Mouse (Mus musculus) ovary, postnatal 14 days (tissue): Measurements from ENCODE around the gene Picalm.
"Not testable (repeated sequence)": the region's sequence is repeated elsewhere in the genome, so short reads cannot be mapped to it uniquely, and the experiment has no call there.

Experiments used
- DNase-seq: peaks from one replicate; pipeline ENCODE4 v3.0.0; 2022; ENCODE audit warnings: low spot score

Picalm gene

DNA sequence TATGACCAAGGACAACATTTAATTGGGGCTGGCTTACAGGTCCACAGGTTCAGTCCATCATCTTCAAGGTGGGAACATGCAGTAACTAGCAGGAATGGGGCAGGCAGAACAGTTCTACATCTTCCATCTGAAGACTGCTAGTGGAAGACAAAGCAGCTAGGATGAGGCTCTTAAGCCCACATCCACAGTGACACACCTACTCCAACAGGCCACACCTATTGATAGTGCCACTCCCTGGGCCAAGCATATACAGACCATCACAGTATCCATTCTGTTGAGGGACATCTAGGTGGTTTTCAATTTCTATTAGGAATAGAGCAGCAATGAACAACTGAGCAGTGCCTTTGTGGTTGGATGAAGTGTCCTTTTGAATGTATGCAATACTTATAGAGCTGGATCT is 80.9 kb downstream of the Picalm start:
- no peak for DNase-seq

DNA sequence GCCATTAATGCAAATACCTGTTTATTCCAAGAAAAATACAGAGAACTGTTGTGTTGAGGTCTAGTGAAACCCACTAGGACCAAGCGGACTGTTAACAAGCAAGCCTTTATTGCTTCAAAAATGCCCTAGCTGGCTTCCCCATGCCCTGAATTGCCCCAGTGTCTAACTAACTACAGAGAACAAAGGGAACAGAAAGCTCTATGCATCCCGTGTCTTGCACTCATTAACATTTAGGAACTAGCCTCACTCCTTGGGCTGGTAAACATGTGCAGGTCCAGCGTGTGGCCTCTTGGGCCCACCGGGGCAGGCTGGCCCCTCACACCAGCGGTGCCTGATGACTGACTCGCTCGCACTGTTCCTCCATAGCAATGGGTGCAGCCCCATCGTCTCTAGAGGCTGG is 86.5 kb downstream of the Picalm start:
- DNase-seq, result no peak

DNA sequence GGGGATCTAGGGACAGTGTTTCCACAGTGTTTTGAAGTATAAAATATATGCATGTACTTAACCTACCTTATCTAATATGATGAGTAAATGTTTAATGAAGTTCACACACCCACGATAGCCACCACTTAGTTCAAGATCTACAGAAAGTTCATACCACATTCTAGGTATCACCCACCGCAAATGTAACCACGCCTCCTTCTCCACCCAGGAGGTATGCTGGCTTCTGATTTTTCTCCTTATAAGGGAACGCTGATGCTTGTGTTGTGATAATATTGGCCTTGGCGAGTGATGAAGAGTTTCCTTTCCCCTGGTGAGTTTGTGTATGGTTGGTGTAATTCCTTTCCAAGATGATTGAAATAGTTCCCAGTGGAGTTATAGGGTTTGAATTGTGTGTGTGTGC is 88.1 kb downstream of the Picalm start:
- DNase-seq, result no peak

DNA sequence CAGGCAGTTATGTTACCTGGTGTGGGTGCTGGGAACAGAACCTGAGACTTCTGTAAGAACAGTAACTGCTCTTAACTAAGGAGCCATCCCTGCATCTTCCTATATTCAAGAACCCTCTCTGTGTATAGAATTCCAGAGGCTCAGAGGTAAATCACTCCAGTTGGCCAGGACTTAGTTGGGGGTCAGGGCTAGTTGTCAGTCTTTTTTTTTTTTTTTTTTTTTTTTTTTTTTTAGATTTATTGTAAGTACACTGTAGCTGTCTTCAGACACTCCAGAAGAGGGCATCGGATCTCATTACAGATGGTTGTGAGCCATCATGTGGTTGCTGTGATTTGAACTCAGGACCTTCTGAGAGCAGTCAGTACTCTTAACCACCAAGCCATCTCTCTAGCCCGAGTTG is 91.5 kb downstream of the Picalm start:
- no peak for DNase-seq

DNA sequence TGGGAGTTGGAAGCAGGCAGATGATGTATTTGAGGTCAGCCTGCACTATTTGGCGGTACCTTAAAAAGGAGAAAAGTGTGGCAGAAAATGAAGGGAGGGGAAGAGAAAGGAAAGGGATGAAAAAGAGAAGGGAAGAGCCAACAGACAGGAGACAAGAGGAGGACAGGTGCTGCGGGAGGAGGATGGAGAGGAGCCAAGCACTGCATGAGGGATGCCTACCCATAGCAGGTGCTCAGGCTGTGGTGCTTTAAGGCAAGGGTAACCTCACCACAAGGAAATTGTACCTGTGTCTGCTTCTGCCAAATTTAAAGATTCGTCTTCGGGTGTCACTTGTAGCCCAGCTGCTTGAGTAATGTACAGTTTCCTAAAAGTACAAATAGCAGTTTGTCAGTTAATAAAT is 98.1 kb downstream of the Picalm start:
- no peak for DNase-seq

DNA sequence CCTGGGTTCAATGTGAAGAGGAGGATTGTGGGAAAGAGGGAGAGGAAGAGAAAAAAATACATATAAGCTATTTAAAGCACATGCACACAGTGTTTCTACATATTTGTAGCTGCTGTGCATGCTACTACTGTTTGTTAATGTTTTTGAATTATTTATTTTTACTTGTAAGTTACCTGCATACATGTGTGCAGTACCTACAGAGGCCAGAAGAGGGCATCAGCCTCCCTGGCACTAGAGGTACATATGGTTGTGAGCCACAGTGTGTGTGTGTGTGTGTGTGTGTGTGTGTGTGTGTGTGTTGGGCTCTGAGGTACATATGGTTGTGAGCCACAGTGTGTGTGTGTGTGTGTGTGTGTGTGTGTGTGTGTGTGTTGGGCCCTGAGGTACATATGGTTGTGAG is 98.9 kb downstream of the Picalm start:
- DNase-seq, result not testable (repeated sequence)

DNA sequence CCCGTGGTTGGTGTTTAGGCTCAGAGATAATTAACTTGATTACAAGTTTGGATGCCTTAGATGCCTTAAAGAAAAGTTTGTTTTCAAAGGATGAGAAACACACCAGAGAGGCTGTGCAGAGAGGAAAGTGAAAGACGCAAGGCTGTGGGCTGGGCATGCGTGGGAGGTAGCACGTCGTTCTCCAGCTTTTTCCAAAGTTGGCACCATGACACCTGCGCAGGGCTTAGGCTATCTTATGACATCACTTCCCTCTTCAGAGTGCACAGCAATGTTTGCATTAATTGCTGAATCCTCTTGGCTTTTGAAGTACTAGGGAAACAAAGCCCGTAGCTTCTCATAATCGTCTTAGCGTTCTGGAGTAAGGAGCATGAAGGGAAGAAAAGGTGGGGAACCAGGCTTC is 101.4 kb downstream of the Picalm start:
- DNase-seq, result no peak

DNA sequence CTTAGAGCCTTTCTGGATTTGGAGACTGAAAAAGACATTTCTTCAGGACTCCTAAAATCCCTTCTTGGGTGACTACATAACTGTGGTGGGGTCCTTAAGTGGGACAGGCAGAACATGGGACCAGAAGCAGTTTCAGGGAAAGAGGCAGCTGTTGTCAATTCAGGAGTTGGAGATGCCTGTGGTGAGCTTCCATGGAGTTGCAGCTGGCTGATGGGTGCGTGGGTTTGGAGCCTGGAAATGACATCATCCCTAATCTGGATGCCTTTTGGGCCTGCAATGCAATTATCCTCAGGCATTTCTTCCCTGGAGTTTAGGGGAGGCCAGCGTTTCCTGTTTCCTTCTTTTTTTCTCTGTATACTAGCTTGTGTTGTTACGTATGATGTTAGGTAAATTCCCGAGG is 103.9 kb downstream of the Picalm start:
- no peak for DNase-seq

DNA sequence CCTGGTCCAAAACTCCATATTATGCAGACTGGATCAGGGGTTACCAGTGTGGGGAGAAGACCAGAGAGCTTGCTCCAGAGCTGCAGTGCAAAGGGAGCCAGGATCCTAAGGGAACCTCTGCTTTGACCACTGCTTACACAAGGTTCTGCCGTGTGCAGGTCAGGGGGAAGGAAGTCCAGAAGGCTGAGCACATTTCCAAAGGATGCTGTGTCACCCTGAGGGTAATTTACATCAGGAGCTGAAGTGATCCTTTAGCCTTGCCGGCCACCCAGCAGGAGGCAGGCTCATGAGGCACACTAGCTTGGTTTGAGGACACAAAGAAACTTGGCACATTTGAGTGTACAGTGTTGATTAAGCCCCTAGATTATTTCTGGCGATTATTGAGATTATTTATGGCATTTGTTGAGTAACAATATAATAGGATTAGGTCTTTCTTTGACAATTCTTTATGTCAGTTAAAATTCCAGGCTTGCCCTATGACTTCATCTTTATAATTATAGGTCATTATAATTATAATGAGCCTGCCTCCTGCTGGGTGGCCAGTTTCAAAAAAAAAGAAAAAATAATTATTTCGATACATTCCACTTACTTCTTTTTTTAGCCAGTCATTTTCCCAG is 106.4 kb downstream of the Picalm start:
- DNase-seq, result no peak

DNA sequence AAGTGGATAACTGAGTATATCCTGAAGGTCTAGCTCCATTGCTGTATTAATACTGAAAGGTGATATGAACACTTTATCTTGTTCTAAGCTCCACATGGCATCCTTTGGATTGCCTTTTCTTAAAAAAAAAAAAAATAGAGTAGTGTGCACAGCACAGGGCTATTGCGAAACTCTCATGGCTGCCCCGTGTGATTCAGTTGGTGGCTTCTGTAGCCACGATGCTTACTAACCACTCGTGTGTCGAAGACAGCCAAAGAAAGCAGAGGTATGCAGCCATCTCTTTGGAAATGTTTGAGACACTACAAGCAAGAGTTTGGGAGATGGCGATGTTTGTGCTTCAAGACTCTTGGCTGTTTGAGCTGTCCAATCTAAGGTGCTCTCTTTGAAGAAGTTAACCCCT is 113.1 kb downstream of the Picalm start:
- no peak for DNase-seq

DNA sequence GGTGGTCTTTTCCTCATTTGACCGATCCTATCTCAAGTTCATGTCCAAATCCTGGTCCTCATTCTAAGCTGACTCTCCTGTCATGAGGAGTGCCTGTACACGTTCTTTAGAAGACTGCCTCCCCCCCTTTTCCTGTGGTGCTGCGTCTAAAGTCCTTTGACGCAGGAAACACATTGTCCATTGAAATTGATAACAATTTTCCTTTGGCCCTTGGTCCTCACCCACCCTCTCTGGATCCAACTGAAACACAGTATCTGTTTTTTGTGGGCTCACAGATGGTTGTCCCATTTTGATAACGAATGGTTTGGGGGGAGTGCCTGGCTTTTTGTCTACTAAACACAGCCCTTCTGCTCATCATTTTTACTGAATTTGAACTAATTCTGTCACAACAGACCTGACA is 113.6 kb downstream of the Picalm start:
- DNase-seq, result no peak

DNA sequence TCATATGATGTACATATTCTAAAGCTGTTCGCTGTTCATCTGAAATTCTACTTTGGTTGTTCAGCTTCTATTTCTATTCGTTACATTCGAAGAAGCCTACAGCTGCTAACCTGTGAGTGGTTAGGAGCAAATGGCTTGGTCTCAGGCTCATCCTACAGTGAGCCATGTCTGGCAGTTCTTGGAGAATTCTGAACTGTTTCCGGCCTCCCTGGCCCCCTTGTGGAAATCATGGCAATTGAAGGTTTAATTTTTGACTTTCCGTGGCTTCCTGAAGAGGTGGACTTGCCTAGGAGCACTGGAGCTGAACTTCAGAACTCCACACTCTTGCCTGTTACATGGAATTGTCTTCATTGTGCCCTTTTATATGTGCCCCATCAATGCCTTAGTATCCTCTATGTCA is 122.9 kb downstream of the Picalm start:
- no peak for DNase-seq

DNA sequence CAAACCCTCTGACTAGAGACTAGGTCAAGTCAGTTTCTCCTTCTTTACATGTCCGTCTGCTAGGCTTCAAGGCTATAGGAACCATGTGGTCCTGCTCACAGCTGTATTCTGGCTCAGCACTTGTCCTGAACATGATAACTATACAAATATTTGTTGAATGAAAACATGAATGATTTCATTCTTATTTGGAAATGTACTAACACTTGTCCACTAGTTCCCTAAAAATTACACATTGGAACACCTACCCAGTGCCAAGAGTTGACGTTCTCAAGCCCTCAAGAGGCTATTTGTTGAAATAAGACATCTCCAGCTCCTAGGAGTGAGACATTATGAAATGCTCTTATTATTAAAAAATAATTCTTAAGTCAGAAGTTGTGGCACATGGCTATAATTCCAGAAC is 128.7 kb downstream of the Picalm start:
- no peak for DNase-seq

DNA sequence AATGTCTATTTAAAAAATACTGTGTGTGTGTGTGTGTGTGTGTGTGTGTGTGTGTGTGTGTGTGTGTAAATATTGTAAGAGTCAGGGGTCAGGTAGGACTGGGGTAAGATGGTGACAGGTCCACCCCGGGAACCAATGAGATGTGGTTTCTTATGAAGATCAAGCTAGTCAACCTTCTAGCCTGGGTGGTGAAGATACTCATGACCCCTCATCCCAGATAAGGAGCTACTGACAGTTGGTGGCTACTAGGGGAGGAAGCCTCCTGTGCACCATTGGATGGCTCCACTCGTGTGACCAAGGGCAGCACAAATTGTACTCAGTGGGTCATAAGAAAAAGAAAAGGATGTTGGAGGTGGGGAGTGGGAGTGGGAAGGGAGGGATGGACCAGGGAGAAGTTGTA is 129.9 kb downstream of the Picalm start:
- DNase-seq, result no peak

DNA sequence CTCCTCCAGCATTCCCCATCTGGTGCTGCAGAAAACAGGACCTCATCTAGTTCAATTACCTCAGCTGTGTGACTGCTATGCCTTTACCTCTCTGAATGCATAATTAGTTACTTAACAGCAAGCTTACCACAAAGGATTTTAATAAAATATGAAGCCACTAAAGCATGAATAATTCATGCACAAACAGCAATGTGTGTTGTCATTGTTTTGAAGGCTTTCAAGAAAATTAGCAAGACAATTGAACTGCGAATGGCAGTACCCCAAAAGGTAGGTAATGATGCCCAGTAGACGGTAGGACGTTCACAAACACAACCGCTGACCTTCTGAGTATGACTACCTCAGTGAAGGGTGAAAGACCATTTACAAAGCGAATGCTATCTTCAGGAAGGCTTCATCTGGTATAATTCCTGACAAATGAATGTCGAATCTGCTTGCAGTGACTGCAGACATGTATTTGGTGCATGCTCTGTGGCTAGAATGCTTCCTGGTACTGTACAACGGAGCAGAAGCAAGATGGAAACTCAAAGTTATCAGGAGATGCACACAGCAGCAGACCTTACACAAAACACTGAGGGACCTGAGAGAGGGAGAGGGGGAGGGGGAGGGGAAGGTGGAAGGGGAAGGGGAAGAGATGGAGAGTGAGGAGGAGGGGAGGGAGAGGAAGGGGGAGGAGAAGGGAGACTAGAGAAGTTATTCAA is 132.0 kb downstream of the Picalm start:
- DNase-seq, result no peak
